Mouse (Mus musculus) intestine, embryonic 16.5 days (tissue): ENCODE data around the gene Kcnj9. TPM values are rescaled to one million over a fixed set of nuclear protein-coding genes. Genes with fewer than 3 reads are reported as not detected.

ENCODE experiments used
- ATAC-seq: fragments of 200-750 bp; cut with Nextera tagmentation; 2 replicates; pipeline ENCODE4 v1.8.0; 2017; ENCODE audit warnings: moderate TSS enrichment, moderate library complexity
- H3K27ac ChIP-seq: fragments of 300-500 bp; sonication (generic); 2 replicates; pipeline ENCODE4 v1.5.1; 2014; ENCODE audit warnings: mild to moderate bottlenecking, low read length
- H3K27me3 ChIP-seq: fragments of 300-500 bp; sonication (generic); replicated peaks from 2 replicates; pipeline ENCODE4 v1.6.1; 2014; ENCODE audit warnings: low read length, control low read depth, mixed read lengths; ENCODE audit not compliant: control insufficient read depth, insufficient read depth
- H3K36me3 ChIP-seq: fragments of 300-500 bp; sonication (generic); 2 replicates; pipeline ENCODE4 v1.6.1; 2014; ENCODE audit warnings: low read length, control low read depth; ENCODE audit not compliant: control insufficient read depth, insufficient read depth
- H3K4me1 ChIP-seq: fragments of 300-500 bp; sonication (generic); 2 replicates; pipeline ENCODE4 v1.6.1; 2014; ENCODE audit warnings: low read length, control low read depth, mixed read lengths; ENCODE audit not compliant: control insufficient read depth, insufficient read depth
- H3K4me2 ChIP-seq: fragments of 300-500 bp; sonication (generic); 2 replicates; pipeline ENCODE4 v1.6.1; 2014; ENCODE audit warnings: low read depth, low read length, control low read depth
- H3K4me3 ChIP-seq: fragments of 300-500 bp; sonication (generic); 2 replicates; pipeline ENCODE4 v1.5.1; 2014; ENCODE audit warnings: mild to moderate bottlenecking, low read length
- H3K9ac ChIP-seq: fragments of 300-500 bp; sonication (generic); 2 replicates; pipeline ENCODE4 v1.6.1; 2014; ENCODE audit warnings: low read depth, low read length
- H3K9me3 ChIP-seq: fragments of 300-500 bp; sonication (generic); 2 replicates; pipeline ENCODE4 v1.6.1; 2016; ENCODE audit warnings: low read length, control low read depth; ENCODE audit not compliant: control insufficient read depth
- WGBS: fragments of 180-500 bp; shearing (Covaris S2); extraction: QIAGEN DNeasy Blood & Tissue Kit; methylation state at CpG from one replicate; pipeline ENCODE4 v1.1.7; 2014; 5-methylcytosine and 5-hydroxymethylcytosine counted together
- polyA plus RNA-seq: library from polyadenylated mRNA; unstranded; fragments of >200 nt; fragmentation: Nextera tagmentation; extraction: Ambion mirVana; gene quantifications from 2 replicates; pipeline ENCODE4 v1.2.1, GENCODE M21; 2015

Gene Kcnj9
- polyA plus RNA-seq, 1 experiment from 2014 or later: not detected

DNA sequence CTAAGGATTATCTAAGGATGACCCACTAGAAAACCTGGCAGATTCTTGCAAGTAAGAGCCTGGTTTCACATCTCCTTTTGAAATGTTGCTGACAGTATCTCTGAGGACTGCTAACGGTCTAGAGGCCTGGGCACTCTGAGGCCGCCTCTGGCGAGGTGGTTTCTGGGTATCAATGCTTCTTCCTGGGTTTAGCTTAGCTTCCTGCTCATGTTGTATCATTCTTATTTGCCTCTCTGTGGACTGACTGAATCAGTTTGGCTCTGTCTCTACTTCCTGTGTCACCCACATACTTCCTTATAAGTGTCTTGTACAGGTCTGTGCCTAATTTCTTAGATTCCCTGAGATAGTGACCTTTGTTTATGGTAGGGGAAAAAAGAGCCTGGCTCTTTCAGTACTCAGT lies 51.9 kb downstream of the Kcnj9 start:
- no peak for ATAC-seq
- H3K4me2 ChIP-seq: no peak overlapping the region
- WGBS: 71% methylated on average over 3 of the region's 3 CpGs
- H3K9me3 ChIP-seq: no peaks in the 10 kb centered on the region
- no peaks in the 10 kb centered on the region for H3K27me3 ChIP-seq
- peaks cover 8% of the 10 kb centered on the region for H3K4me1 ChIP-seq
- no peak overlapping the region for H3K27ac ChIP-seq
- no peaks in the 10 kb centered on the region for H3K36me3 ChIP-seq
- H3K9ac ChIP-seq: no peak overlapping the region
- no peak overlapping the region for H3K4me3 ChIP-seq

GRCm38 (mm10) chr1:172274547-172274946 lies 54.6 kb downstream of the Kcnj9 start:
- 0 out of 2 replicates have a peak, but pooled peaks have one; percentile 28 for ATAC-seq
- H3K27me3 ChIP-seq: no peaks in the 10 kb centered on the region
- H3K4me1 ChIP-seq: peaks cover 5% of the 10 kb centered on the region; the same call in 1 of the 2 replicates
- no peak overlapping the region for H3K27ac ChIP-seq
- no peaks in the 10 kb centered on the region for H3K9me3 ChIP-seq
- H3K9ac ChIP-seq: no peak overlapping the region
- no peaks in the 10 kb centered on the region for H3K36me3 ChIP-seq
- no peak overlapping the region for H3K4me2 ChIP-seq
- WGBS: 55% methylated on average over 5 of the region's 5 CpGs
- no peak overlapping the region for H3K4me3 ChIP-seq

DNA sequence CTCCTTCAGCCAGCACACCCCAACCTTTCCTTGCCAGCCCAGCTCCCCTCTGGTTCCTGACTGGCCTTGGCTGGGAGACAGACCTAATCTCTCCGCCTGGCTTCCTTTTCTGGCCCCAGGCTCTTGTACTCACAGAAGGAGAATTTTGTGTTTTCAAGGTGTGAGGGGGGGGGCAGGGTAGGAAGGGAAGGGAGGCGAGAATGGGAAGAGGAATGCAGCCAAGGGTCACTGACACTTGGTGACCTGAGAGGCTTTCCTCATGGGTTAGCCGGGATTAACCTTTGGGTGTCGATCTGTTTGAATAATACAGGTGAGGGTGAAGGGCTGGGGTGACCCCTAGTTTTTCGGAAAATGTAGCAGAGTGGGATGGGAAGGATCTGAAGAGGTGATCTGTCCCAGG lies 55.0 kb downstream of the Kcnj9 start:
- WGBS: 53% methylated on average over 5 of the region's 5 CpGs
- ATAC-seq: no peak
- Histone ChIP-seq H3K4me2 (no peak overlapping the region), H3K27me3 (no peaks in the 10 kb centered on the region), H3K4me1 (peaks cover 5% of the 10 kb centered on the region; the same call in 1 of the 2 replicates), H3K9ac (no peak overlapping the region), H3K27ac (no peak overlapping the region), H3K36me3 (no peaks in the 10 kb centered on the region), H3K4me3 (no peak overlapping the region), H3K9me3 (no peaks in the 10 kb centered on the region)

DNA sequence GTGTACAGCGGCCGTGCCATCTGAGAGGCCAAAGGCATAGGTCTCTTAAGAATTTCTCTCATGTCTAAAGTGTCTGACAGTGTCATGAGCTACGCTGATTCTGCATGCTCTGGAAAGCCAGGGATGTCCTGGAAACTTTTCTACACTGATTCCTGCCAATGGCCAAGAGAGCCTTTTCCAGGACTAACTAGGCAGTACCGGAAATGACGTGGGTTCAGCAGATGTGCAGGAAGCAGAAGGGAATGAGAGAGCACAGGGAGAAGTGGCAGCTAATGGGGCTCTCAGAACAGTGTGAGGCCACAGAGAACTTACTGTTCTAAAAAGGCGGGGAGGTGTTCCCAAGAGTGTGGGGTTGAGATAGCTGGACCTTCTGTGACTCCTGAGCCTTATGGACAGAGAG lies 55.7 kb downstream of the Kcnj9 start:
- Histone ChIP-seq H3K4me1 (peaks cover 5% of the 10 kb centered on the region; the same call in 1 of the 2 replicates), H3K36me3 (no peaks in the 10 kb centered on the region), H3K27ac (no peak overlapping the region), H3K4me2 (no peak overlapping the region), H3K27me3 (no peaks in the 10 kb centered on the region), H3K4me3 (no peak overlapping the region), H3K9ac (no peak overlapping the region), H3K9me3 (no peaks in the 10 kb centered on the region)
- 80% methylated on average over 6 of the region's 6 CpGs for WGBS
- ATAC-seq: no peak

GRCm38 (mm10) chr1:172271765-172272164 lies 57.4 kb downstream of the Kcnj9 start:
- H3K27me3 ChIP-seq: no peaks in the 10 kb centered on the region
- 60% methylated on average over 10 of the region's 10 CpGs for WGBS
- no peak overlapping the region for H3K9ac ChIP-seq
- no peak overlapping the region for H3K4me2 ChIP-seq
- no peak overlapping the region for H3K27ac ChIP-seq
- no peak overlapping the region for H3K4me3 ChIP-seq
- ATAC-seq: no peak
- H3K4me1 ChIP-seq: peaks cover 5% of the 10 kb centered on the region; the same call in 1 of the 2 replicates
- H3K36me3 ChIP-seq: no peaks in the 10 kb centered on the region
- no peaks in the 10 kb centered on the region for H3K9me3 ChIP-seq

DNA sequence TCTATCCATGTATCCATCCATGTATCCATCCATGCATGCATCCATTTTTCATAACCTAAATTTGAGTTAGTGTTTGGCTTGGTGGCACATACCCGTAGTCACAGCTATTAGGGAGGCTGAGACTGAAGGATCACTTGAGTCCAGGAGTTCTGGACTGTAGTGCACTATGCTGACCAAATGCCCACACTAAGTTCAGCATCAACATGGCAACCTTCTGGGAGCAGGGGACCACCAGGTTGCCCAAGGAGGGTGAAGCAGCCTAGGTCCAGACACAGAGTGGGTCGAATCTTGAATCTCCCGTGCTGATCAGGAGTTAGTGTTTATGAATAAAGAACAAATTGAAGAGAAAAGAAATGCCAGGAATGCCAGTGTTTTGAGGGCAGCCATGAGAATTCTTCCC lies 57.9 kb downstream of the Kcnj9 start:
- no peak for ATAC-seq
- no peaks in the 10 kb centered on the region for H3K27me3 ChIP-seq
- WGBS: 76% methylated on average over 3 of the region's 3 CpGs

More for the DNA sequence above, 57.9 kb downstream of the Kcnj9 start:
- H3K4me1 ChIP-seq: peaks cover 5% of the 10 kb centered on the region; the same call in 1 of the 2 replicates
- H3K36me3 ChIP-seq: no peaks in the 10 kb centered on the region
- H3K4me2 ChIP-seq: no peak overlapping the region
- H3K9me3 ChIP-seq: no peaks in the 10 kb centered on the region
- no peak overlapping the region for H3K27ac ChIP-seq
- H3K9ac ChIP-seq: no peak overlapping the region
- no peak overlapping the region for H3K4me3 ChIP-seq

Other genes with a start within 250 kb of the Kcnj9 start
- 204 and 218 TPM in 2 replicates for gene Copa, start 246.8 kb downstream of the Kcnj9 start, polyA plus RNA-seq
- 159 TPM in 2 replicates for gene Ncstn, start 246.5 kb downstream of the Kcnj9 start, polyA plus RNA-seq
- gene Pex19, start 202.6 kb downstream of the Kcnj9 start, polyA plus RNA-seq: 161 TPM in 2 replicates
- gene Dcaf8, start 181.2 kb downstream of the Kcnj9 start, polyA plus RNA-seq: 93.2 and 102 TPM in 2 replicates
- gene Pea15a, start 122.5 kb downstream of the Kcnj9 start, polyA plus RNA-seq: 80.2 and 81.3 TPM in 2 replicates
- gene Casq1, start 109.5 kb downstream of the Kcnj9 start, polyA plus RNA-seq: 24.1 and 24.6 TPM in 2 replicates
- gene Atp1a4, start 70.9 kb downstream of the Kcnj9 start, polyA plus RNA-seq: not detected in 2 replicates
- 43.1 and 45.2 TPM in 2 replicates for gene Igsf8, start 67.7 kb downstream of the Kcnj9 start, polyA plus RNA-seq
- 3.1 and 3.2 TPM in 2 replicates for gene Atp1a2, start 31.3 kb downstream of the Kcnj9 start, polyA plus RNA-seq
- gene Kcnj10, start 11.9 kb upstream of the Kcnj9 start, polyA plus RNA-seq: 0.07 and 0.10 TPM in 2 replicates
- 5.0 and 5.6 TPM in 2 replicates for gene Pigm, start 47.2 kb upstream of the Kcnj9 start, polyA plus RNA-seq
- 1.6 and 2.3 TPM in 2 replicates for gene Slamf9, start 146.0 kb upstream of the Kcnj9 start, polyA plus RNA-seq
- 109 and 110 TPM in 2 replicates for gene Igsf9, start 152.5 kb upstream of the Kcnj9 start, polyA plus RNA-seq
- 469 and 470 TPM in 2 replicates for gene Tagln2, start 170.7 kb upstream of the Kcnj9 start, polyA plus RNA-seq
- 1.1 and 1.3 TPM in 2 replicates for gene Cfap45, start 191.5 kb upstream of the Kcnj9 start, polyA plus RNA-seq
- gene Vsig8, start 226.6 kb upstream of the Kcnj9 start, polyA plus RNA-seq: 0.15 and 0.31 TPM in 2 replicates